Comparison of ENCODE assay signal across 8 mouse cellular contexts in genomic region chr1:83717056-83717455, GRCm38 (mm10).
DNase-seq lines count a peak whose midpoint lies in the region; ATAC-seq lines count a peak whose summit lies in the region.
"Had no signal": no experiment of that assay in that cellular context is flagged by ENCODE, and none has a peak within 500 bp of the region (broad histone marks: within the 10 kb centered on the region; RNA-seq: fewer than 3 reads in every experiment).

No protein-coding gene starts in this region.

- H3K27ac ChIP-seq in kidney, embryonic 14.5 days (ENCODE audit: low read depth, low read length), result no peak overlapping the region
- H3K27ac ChIP-seq: limb, embryonic 12.5 days had no signal

- no peaks in the 10 kb centered on the region for H3K36me3 ChIP-seq in kidney, embryonic 14.5 days (ENCODE audit: control insufficient read depth, insufficient read depth, low read length)
- H3K36me3 ChIP-seq: limb, embryonic 12.5 days had no signal

- no peak overlapping the region for H3K4me2 ChIP-seq in kidney, embryonic 14.5 days (replicated peaks; ENCODE audit: low read depth, low read length)
- H3K4me2 ChIP-seq: limb, embryonic 12.5 days had no signal

- peak; percentile 57 for DNase-seq in kidney, postnatal 10 days
- peak; percentile 52 for DNase-seq in adrenal gland, postnatal 10 days
- peak; percentile 72 for DNase-seq in cerebellum, adult 9-11 months
- DNase-seq in kidney, postnatal 4 days, result peak; percentile 27 to 44
- peak; percentile 28 for DNase-seq in retina, adult 2 months (ENCODE audit: low read depth, low spot score)
- no peak for DNase-seq in natural killer cell, adult 2 months (ENCODE audit: low spot score in 2 of 2)

- H3K27me3 ChIP-seq in kidney, embryonic 14.5 days (ENCODE audit: control insufficient read depth, insufficient read depth, low read length), result no peaks in the 10 kb centered on the region
- H3K27me3 ChIP-seq: limb, embryonic 12.5 days had no signal

- no peak overlapping the region for H3K4me3 ChIP-seq in kidney, embryonic 14.5 days (ENCODE audit: low read length)
- H3K4me3 ChIP-seq: limb, embryonic 12.5 days had no signal

- no peaks in the 10 kb centered on the region for H3K9me3 ChIP-seq in kidney, embryonic 14.5 days (ENCODE audit: control insufficient read depth, low read length)
- H3K9me3 ChIP-seq: limb, embryonic 12.5 days had no signal

- no peak overlapping the region for H3K9ac ChIP-seq in kidney, embryonic 14.5 days (ENCODE audit: low read depth, low read length)
- H3K9ac ChIP-seq: limb, embryonic 12.5 days had no signal

- 0% methylated on average over 1 of the region's 1 CpGs for WGBS in kidney, embryonic 14.5 days

- ATAC-seq in kidney, embryonic 14.5 days (ENCODE audit: low FRiP score, low TSS enrichment), result no peak

- H3K4me1 ChIP-seq in kidney, embryonic 14.5 days (ENCODE audit: control insufficient read depth, insufficient read depth, low read length), result no peaks in the 10 kb centered on the region
- H3K4me1 ChIP-seq: limb, embryonic 12.5 days had no signal

Comparison
In these comparisons a context has a peak if more than half of its experiments do, and no peak if none do; other contexts are left out.
1. DNase-seq: peak in kidney, postnatal 10 days (single experiment), adrenal gland, postnatal 10 days (single experiment), cerebellum, adult 9-11 months (single experiment), kidney, postnatal 4 days (2 of 2) and retina, adult 2 months (single experiment); none in natural killer cell, adult 2 months (0 of 2).